Mouse (Mus musculus): ENCODE results near the gene Cst12.
"Not testable (repeated sequence)": the region's sequence is repeated elsewhere in the genome, so short reads cannot be mapped to it uniquely, and the experiment has no call there.

Gene Cst12

DNA sequence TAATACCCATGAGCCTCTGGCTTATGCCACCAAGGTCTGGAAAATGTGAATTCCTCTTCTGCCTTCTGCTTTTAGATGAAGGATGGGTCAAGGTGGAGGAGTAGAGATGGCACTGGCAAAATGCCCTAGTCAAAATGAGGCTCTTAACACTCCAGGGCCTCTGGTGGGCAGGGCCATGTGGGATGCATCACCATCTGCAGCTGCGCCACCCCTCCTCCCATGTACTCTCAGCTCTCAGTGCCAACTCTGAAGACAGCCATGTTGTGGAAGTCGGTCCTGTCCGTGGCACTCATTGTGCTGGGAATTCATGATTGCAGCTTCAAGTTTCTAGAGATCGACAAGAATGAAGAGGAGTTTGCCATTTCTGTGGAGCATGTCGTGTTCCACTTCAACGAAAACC lies at the start of gene Cst12:
Gene Cst12, plus strand, starts transcription at position 220 of the 400 bp plus-strand sequence.
- DNase-seq = peak; percentile 2 to 9

DNA sequence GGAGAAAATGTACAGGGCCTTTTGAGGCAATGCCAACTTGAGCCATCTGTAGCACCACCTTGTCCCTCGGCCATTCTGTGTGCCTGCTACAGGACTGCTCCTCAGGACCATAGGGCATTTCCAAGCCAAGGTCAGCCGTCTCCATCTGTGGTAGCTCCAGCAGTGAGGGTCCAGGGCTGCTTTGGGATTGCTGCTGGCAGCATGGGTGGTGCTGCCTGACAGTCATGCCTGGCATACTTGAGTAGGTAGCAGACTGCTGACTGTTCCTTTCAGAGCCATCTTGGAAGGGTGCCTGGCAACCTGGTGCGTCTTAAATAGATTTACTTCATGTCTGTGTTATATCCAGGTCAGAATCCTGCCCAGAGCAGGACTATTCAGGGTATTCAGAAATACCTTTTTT lies 46.2 kb upstream of the Cst12 start:
- DNase-seq = peak; percentile 93 to 95

DNA sequence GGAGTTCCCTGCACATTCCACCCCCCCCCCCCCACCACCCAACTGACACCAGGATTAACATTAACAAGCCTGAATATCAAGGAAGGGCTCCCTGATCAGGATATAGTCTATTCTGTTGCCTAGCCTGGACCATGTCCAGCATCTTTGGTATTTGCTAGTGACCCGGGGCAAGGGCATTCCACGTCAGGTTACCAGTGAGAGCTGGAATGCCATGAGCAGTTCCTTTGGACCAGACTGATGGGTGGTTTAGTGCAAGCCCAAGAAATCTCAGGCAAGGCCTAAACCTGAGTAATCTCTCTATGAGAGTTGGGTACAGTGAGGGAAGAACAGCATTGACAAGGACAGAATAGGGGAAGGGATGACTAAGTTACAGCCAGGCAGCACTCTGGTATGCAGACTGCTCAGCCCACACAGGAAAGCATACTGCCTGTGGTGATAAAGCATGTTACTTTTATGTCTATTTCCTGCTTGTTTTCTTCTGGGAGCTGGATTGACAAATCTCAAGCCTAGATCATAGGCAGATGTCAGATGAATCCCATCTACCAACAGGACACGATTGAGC lies 45.2 kb upstream of the Cst12 start:
- DNase-seq = peak; percentile 44 to 45

DNA sequence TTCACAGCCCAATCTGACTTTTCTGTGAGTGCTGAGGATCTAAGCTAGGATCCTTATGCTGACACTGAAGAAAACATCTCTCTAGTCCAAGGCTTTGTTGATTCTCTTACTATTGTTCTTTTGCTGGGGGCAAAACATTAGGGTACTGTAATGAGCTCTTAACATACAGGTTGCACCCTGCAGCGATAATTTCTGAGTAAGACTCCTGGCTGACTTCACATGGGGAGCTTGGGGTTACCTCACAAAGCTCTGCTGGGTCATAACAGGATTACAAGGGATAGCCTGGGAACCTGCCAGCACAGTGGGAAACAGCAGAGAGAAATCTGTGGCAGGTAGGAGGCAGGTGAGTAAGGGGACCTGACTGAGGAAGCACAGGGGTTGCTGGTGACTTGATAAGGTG lies 39.1 kb upstream of the Cst12 start, which contains the start of gene Cstl1:
Gene Cstl1, plus strand, starts transcription at position 301 of the 400 bp plus-strand sequence.
- no peak for DNase-seq

DNA sequence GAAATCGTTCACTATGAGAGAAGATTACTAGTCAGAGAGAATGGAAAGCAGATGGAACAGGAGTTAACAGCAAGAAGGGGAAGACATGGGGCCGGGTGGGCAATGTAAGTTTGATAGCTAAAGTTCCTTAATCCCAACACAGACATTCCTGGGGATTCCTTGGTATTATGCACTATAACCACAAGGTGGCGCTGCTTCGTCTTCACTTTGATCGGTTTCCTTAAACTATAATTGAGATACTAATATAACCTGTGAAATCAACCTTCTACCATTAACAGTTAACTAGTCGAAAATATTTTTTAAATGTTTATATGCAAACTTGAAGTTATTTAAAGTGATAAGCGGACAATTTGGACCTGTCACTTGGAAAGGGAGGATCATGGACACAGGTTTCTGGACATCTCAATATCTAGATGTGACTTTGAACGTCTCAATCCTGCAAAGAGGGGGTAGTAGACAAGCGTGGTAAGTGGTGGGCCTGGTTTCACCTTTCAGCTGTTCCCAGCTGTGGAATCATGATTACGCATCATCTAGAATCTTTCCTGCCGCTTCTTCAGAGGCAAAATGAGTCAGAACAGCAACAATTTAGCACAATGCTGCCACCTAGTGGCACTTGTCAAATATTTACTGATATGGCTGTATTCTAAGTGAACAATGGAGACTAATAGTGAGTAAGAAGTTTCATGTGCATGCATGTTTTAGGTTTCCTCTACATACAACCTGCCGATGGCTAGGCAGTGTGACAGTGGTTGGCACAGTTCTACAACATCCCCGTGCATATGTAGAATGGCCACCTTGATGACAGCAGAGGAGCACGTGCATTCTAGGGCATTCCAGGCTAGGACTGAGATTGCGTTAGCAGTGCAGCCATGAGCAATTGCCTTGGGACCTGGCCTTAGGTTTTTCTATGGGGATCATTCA lies 37.0 kb upstream of the Cst12 start:
- peak; percentile 87 to 88 for DNase-seq

DNA sequence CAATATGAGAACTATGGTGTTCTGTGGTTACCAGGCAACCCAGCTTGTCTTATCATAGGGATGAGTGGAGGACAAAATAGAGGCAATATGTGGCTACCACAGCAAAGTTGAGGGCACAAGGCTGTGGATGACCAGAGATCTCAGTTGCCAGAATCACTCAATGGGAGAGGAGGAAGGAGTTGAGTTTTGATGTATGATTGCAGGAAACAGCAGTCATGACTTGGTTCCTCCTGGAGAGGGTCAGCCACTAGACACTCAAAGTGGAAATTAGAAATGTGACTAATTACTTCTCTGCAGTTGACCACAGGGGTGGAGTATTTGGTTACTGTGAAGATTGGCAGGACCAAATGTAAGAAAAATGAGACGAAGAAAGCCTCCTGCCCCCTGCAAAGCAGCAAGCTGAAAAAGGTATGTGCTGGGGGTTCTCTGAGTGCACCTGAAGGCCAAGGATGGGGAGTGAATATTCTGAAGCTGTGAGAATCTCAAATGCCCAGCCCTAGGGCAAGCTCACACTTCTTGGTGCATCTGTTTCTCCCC lies 34.8 kb upstream of the Cst12 start:
- no peak for DNase-seq

DNA sequence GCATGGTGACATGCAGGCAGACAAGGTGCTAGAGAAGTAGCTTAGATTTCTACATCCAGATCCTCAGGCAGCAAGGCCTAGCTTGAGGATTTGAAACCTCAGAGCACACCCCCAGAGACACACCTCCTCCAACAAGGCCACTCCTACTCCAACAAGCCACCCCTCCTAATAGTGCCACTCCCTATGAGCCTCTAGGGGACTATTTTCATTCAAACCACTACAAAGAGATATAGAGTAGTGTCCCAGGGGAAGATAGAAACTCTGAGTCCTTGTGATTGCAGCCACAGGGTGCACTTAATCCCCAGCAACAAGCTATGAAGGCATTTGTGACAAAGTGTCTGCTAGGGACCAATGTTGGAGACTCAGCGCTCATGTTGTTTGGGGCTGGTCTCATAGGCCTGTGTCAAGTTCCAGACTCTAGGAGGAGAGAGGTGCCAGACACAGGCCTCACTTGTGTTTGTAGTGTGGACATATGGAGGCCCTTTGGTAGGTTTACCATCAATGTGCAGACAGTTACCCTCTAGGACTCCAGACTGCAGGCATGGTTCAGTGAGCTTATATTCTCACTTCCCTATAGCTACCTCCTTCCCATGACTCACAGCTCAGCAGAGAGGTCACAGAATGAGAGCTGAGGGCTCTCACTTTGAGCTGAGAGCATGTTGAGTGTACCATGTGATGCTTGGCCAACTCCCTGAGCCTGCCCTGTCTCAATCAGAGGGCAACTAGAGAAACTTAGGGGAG lies 25.3 kb upstream of the Cst12 start:
- no peak for DNase-seq

DNA sequence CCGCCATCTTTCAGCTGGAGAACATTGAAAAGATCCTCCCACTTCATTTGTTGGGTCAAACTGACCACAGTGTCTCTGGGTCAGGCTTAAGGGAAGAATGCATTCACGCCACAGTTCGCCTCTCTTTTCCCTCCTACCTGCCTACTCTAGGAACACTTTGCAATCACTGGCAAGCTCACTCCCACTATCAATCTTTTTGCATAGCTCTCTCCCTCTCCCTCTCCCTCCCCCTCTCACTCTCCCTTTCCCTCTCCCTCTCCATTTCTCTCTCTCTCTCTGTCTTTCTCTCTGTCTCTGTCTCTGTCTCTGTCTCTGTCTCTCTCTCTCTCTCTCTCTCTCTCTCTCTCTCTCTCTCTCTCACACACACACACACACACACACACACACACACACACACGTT lies 17.8 kb upstream of the Cst12 start, which contains the start of gene Cst11:
Gene Cst11, minus strand, starts transcription at position 101 of the 400 bp plus-strand sequence.
- DNase-seq = not testable (repeated sequence)

DNA sequence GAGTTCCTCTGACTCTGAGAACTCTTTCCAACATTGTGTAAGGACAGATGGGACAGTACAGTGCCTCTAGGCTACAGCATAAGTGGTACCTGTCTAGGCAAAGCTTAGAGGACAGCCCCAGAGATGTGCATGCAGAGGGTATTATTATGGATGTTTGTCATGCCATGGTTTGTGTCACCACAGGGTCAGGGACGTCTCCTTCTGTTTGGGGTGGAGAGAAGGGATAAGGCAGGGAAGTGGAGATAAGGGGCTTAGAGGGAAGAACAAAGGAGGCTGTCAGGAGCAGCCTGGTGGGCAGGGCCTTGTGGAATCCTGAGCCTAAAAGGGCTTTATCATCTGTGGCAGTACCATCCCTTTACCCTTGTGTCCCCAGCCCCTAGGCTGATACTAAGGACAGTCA lies 7.5 kb upstream of the Cst12 start, which contains the start of gene 8030411F24Rik:
Gene 8030411F24Rik, plus strand, starts transcription at position 301 of the 400 bp plus-strand sequence.
- DNase-seq = no peak

DNA sequence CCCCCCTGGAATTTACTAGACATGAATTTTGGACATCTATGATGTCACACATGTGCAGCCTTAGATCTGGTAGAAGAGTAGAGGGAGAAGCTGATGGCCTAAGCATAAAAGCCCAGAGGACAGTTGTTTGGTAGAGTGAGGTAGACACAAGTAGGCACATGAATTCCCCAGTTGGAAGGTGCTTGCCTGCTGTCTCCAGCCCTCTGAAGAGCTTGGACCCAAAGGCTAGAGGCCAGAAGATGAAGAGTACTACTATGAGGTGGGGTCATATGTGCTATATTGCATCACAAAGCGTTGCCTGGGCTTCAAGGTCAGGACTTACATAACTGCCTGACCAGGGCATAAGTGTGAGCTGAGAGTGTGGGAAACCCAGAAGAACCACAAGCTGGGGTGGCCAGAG lies 9.3 kb downstream of the Cst12 start, which contains the start of gene Cst8:
Gene Cst8, plus strand, starts transcription at position 301 of the 400 bp plus-strand sequence.
- no peak for DNase-seq

DNA sequence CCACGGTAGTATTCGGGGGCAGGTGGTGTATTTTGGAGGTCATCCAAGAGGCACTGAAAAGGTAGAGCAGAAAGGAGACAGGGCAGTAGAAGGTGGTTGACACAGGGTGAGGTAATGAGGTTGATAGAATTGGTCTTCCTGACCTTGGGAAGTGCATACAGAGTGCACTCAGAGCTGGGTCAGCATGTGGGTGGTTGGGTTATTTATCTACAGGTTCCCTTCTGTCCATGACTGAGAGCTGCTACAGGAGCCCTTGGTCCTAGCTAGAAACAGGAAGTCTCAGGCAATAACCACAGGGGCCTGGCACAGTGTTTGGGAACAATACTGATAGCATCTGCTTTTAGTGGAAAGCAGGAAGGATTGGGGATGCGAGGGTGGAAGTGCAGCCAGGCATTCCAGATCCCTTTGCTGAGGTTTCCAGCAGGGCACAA lies 12.3 kb downstream of the Cst12 start:
- DNase-seq = peak; percentile 77 to 84

DNA sequence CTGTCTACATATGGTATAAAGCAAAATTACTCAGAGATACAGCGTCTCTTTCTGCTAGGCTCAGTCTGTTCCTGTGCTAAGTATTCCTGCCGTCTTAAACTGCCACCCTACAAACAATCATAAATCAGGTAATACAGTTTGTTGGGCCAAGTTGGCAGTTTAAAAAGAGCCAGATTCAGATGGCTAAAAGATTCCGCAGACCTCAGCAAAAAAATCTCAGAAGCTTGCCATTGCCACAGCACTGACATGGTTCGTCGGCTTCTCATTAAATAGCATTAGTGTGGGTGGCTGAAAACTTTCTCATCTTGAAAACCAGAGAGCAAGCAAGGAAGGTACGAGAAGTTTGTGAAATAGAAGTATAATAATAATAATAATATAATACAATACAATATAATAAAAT lies 17.5 kb downstream of the Cst12 start:
- no peak for DNase-seq

DNA sequence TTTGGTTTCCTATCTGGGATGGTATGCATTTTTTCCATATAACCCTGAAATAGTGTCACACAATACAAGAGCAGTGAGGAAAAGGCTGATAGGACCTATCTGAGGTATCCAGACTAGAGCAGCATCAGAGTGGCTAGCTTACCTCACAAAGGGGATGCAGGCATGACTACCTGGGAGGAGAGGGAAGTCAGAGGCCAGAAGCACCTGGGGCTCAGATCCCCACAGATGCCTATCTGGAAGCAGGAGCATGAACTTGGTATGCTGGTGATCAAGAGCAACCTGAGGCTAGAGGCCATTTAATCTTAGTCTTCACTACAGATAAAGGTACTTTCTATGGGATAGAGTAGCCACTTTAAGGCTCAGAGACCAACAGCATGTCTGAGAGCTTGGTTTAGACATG lies 30.7 kb downstream of the Cst12 start, which contains the start of gene Cst13:
Gene Cst13, plus strand, starts transcription at position 173 of the 400 bp plus-strand sequence.
- no peak for DNase-seq

DNA sequence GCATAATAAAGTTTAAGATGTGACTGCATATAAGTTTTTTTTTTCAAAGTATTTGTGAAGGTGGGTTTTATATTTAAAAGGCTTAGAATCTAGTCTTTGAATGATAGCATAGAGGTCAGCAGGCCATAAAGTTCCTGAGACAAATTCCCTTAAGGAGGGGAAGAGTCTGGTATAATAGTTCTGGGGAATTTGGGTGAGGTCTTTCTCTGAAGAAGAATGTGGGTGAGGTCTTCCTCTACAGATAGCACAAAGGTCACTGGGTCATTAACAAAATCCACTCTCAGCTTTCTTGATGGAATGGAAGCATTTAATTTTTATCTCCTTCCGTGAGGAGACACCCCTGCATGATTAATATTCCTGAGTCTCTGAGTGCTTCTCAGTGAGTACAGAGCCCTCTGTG lies 36.8 kb downstream of the Cst12 start:
- DNase-seq = no peak

DNA sequence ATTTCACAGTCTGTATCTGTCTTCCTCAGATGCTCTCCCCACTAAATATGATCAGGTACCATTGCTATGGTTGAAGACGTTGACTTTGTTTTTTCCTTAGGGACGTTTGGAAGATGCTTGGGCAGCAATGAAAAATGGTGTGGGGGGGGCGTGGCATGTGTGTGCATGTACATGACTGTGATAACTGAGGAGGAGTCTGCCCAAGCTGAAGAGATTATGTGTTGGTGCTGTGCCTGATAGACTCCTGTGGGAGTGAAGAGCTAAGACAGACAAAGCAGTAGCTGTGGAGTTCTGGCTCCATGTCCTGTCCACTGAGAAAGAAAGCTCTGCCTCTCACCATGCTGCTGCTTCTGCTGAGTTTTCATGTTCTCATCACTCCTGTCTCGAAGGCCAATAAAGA lies 45.8 kb downstream of the Cst12 start, which contains the start of gene Cst9:
Gene Cst9, plus strand, starts transcription at position 236 of the 400 bp plus-strand sequence.
- DNase-seq = no peak

DNA sequence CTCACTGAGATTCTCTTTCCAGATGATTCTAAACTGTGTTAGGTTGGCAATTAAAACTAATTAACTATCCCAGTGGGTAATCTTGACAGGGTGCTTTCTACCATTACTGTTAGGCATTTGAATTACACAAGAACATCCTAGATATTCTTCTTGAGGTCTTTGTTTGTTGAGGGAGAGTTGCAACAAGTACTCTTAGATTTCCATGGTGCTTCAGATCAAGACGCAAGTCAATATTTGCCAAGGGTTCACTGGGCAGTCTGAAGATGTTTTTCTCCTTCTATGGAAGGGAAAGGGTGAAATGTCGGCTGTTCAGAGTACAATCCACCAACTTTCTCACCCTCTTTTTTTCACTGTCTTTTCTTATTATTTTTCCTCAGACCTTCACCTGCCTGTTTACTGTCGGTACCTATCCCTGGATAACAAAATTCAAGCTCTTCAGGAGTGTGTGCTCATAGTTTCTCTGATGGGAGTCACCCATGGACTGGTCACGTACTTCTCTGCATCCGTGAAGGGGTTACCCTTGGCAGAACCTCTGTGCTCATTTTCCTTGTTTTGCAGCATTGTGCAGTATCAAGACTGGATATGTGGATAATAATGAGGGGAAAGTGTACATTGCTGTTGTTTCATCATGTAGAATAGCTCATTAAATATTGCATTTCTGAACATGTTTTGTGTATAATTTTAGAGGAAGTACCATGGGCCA lies 49.1 kb downstream of the Cst12 start:
- no peak for DNase-seq

DNA sequence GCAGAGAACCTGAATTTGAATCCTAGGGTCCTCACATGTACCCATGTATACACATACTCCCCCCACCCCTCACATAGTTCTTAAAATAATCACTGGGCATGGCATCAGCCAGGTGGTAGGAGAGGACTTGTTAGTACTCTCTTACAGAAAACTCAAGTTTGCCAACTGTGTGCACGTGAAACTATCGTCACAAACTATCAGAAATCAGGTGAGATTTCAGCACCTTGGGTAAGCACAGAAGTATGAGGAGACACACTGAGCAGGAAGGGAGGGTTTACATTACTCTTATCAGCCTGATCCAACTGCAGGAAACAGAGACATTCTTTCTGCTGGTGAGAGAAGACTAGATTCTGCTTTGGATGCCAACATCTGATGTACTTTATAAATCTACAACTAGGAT lies 50.1 kb downstream of the Cst12 start:
- no peak for DNase-seq
